Mouse (Mus musculus) thymus, adult 2 months (tissue): ENCODE data around the gene Psmd9. TPM values are rescaled to one million over a fixed set of nuclear protein-coding genes. Genes with fewer than 3 reads are reported as not detected.
A peak's percentile ranks its signal among the peaks of the same experiment; 100 is the strongest.

Experiments used
- DNase-seq: peaks from one replicate; pipeline ENCODE4 v3.0.0; 2021
- H3K27ac ChIP-seq: fragments of 200-500 bp; 2 replicates; pipeline ENCODE4 v1.5.1; 2012; ENCODE audit warnings: low read length, control low read depth; ENCODE audit not compliant: control insufficient read depth, insufficient read depth
- H3K27me3 ChIP-seq: fragments of 200-500 bp; 2 replicates; pipeline ENCODE4 v1.6.1; 2012; ENCODE audit warnings: mild to moderate bottlenecking, low read length, moderate library complexity, mixed read lengths; ENCODE audit not compliant: control insufficient read depth, insufficient read depth
- H3K36me3 ChIP-seq: fragments of 200-500 bp; 2 replicates; pipeline ENCODE4 v1.6.1; 2012; ENCODE audit warnings: mild to moderate bottlenecking, low read length, moderate library complexity; ENCODE audit not compliant: control insufficient read depth, insufficient read depth
- H3K4me1 ChIP-seq: fragments of 200-500 bp; replicated peaks from 2 replicates; pipeline ENCODE4 v1.6.1; 2012; ENCODE audit warnings: low read length; ENCODE audit not compliant: control insufficient read depth, insufficient read depth
- H3K4me3 ChIP-seq: fragments of 200-500 bp; 2 replicates; pipeline ENCODE4 v1.5.1; 2012; ENCODE audit warnings: mild to moderate bottlenecking, low read length, control low read depth, moderate library complexity; ENCODE audit not compliant: control insufficient read depth, insufficient read depth
- CTCF ChIP-seq: fragments of 200-500 bp; IDR thresholded peaks from 2 replicates; pipeline ENCODE4 v1.5.1; 2012; ENCODE audit warnings: mild to moderate bottlenecking, control low read depth, low read length, moderate library complexity, borderline replicate concordance; ENCODE audit not compliant: control insufficient read depth, poor library complexity, insufficient read depth; ENCODE audit errors: extremely low read depth
- POLR2A ChIP-seq: fragments of 200-500 bp; IDR thresholded peaks from 2 replicates; pipeline ENCODE4 v1.6.1; 2012; ENCODE audit warnings: mild to moderate bottlenecking, low read length, control low read depth, moderate library complexity; ENCODE audit not compliant: control insufficient read depth, poor library complexity, insufficient read depth; ENCODE audit errors: extremely low read depth
- WGBS: fragments of 180-500 bp; shearing (Covaris S2); methylation state at CpG from one replicate; pipeline ENCODE4 v1.1.7; 2018; 5-methylcytosine and 5-hydroxymethylcytosine counted together
- polyA plus RNA-seq: library from polyadenylated mRNA; depleted of rRNA; stranded (reverse); fragments of >200 nt; gene quantifications from 2 replicates; pipeline ENCODE4 v1.2.3, GENCODE M21; 2012

Psmd9 gene
- polyA plus RNA-seq, 1 experiment: 34.7 TPM

- DNase-seq: no peak
Observed at GRCm38 (mm10) chr5:123160341-123160740, 8.9 kb upstream of the Psmd9 start.

GRCm38 (mm10) chr5:123162942-123163341, 6.3 kb upstream of the Psmd9 start:
- DNase-seq: no peak

More at GRCm38 (mm10) chr5:123160341-123160740, 8.9 kb upstream of the Psmd9 start:
- Histone ChIP-seq H3K27ac (no peak overlapping the region), H3K27me3 (no peaks in the 10 kb centered on the region), H3K4me1 (no peaks in the 10 kb centered on the region), H3K36me3 (peaks cover 84% of the 10 kb centered on the region), H3K4me3 (no peak overlapping the region)
- 98% methylated on average over 15 of the region's 15 CpGs for WGBS
- TF ChIP-seq POLR2A: no peak
- TF ChIP-seq CTCF: no peak

GRCm38 (mm10) chr5:123166437-123166836, 2.8 kb upstream of the Psmd9 start:
- no peak for DNase-seq
- TF ChIP-seq CTCF (no peak), POLR2A (no peak)
- Histone ChIP-seq H3K27ac (no peak overlapping the region), H3K4me1 (peaks cover 19% of the 10 kb centered on the region), H3K36me3 (peaks cover 50% of the 10 kb centered on the region), H3K4me3 (no peak overlapping the region), H3K27me3 (no peaks in the 10 kb centered on the region)
- 90% methylated on average over 10 of the region's 10 CpGs for WGBS

More at GRCm38 (mm10) chr5:123162942-123163341, 6.3 kb upstream of the Psmd9 start:
- Histone ChIP-seq H3K4me1 (peaks cover 9% of the 10 kb centered on the region), H3K27me3 (no peaks in the 10 kb centered on the region), H3K4me3 (no peak overlapping the region), H3K27ac (no peak overlapping the region), H3K36me3 (peaks cover 85% of the 10 kb centered on the region)
- 96% methylated on average over 9 of the region's 9 CpGs for WGBS
- TF ChIP-seq CTCF (no peak), POLR2A (no peak)

GRCm38 (mm10) chr5:123167591-123167990, 1.6 kb upstream of the Psmd9 start:
- peaks cover 22% of the 10 kb centered on the region for H3K4me1 ChIP-seq
- no peak overlapping the region for H3K4me3 ChIP-seq
- DNase-seq: no peak
- no peak for TF ChIP-seq POLR2A
- 0 out of 2 replicates have a peak overlapping the region, but pooled peaks have one; percentile 29 for H3K27ac ChIP-seq
- 9% methylated on average over 5 of the region's 5 CpGs for WGBS
- no peaks in the 10 kb centered on the region for H3K27me3 ChIP-seq
- peaks cover 38% of the 10 kb centered on the region for H3K36me3 ChIP-seq

GRCm38 (mm10) chr5:123170365-123170764, 1.2 kb downstream of the Psmd9 start:
- 95% methylated on average over 9 of the region's 9 CpGs for WGBS
- no peak overlapping the region for H3K27ac ChIP-seq
- H3K4me3 ChIP-seq: no peak overlapping the region
- TF ChIP-seq CTCF (no peak), POLR2A (no peak)
- H3K4me1 ChIP-seq: peaks cover 22% of the 10 kb centered on the region
- no peaks in the 10 kb centered on the region for H3K27me3 ChIP-seq
- DNase-seq: no peak
- H3K36me3 ChIP-seq: peaks cover 16% of the 10 kb centered on the region

- TF ChIP-seq CTCF: peak; percentile 98
- TF ChIP-seq POLR2A: no peak
- 38% methylated on average over 22 of the region's 22 CpGs for WGBS
Observed at GRCm38 (mm10) chr5:123171646-123172350, 2.6 kb downstream of the Psmd9 start.

GRCm38 (mm10) chr5:123178792-123179191, 9.6 kb downstream of the Psmd9 start:
- WGBS: 89% methylated on average over 5 of the region's 5 CpGs
- Histone ChIP-seq H3K36me3 (no peaks in the 10 kb centered on the region), H3K27me3 (no peaks in the 10 kb centered on the region), H3K4me1 (no peaks in the 10 kb centered on the region), H3K27ac (no peak overlapping the region), H3K4me3 (no peak overlapping the region)
- TF ChIP-seq POLR2A: no peak
- no peak for TF ChIP-seq CTCF
- no peak for DNase-seq

More at GRCm38 (mm10) chr5:123171646-123172350, 2.6 kb downstream of the Psmd9 start:
- Histone ChIP-seq H3K27ac (no peak overlapping the region), H3K27me3 (no peaks in the 10 kb centered on the region), H3K4me1 (peaks cover 20% of the 10 kb centered on the region), H3K4me3 (no peak overlapping the region), H3K36me3 (peaks cover 2% of the 10 kb centered on the region)
- DNase-seq: peak; percentile 91

- Histone ChIP-seq H3K4me1 (no peaks in the 10 kb centered on the region), H3K27me3 (no peaks in the 10 kb centered on the region), H3K36me3 (no peaks in the 10 kb centered on the region), H3K4me3 (no peak overlapping the region), H3K27ac (no peak overlapping the region)
- no peak for DNase-seq
- TF ChIP-seq CTCF (no peak), POLR2A (no peak)
- 95% methylated on average over 15 of the region's 15 CpGs for WGBS
Observed at GRCm38 (mm10) chr5:123180390-123180789, 11.2 kb downstream of the Psmd9 start.
